Mouse (Mus musculus): Measurements from ENCODE around the gene Slain2. TPM values are rescaled to one million over a fixed set of nuclear protein-coding genes. Genes with fewer than 3 reads are reported as not detected.
"Not testable (repeated sequence)": the region's sequence is repeated elsewhere in the genome, so short reads cannot be mapped to it uniquely, and the experiment has no call there.

Slain2 gene
- polyA plus RNA-seq, 1 experiment, result 48.4 TPM

DNA sequence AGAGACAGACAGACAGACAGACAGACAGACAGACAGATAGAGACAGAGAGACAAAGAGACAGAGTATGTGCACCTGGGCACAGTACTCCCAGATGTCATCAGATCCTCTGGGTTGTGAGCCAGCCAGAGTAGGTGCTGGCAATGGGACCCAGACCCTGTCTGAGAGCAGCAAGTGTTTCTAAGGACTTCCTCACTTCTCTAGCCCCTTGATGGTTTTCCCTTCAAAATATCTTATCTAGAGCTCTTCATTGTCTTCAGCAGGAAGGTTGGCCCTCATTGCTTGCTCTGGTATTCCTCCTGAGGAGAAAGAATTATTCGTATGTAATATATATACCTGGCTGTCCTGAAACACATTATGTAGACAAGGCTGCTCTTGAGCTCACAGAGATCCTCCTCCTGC is 78.4 kb downstream of the Slain2 start:
- no peaks in the 10 kb centered on the region for H3K36me3 ChIP-seq (ENCODE audit: control insufficient read depth, insufficient read depth, low read length, poor library complexity, severe bottlenecking)
- H3K27ac ChIP-seq (ENCODE audit: insufficient read depth, low read length), result no peak overlapping the region
- H3K27me3 ChIP-seq (ENCODE audit: control insufficient read depth, insufficient read depth, low read length, poor library complexity, severe bottlenecking), result no peaks in the 10 kb centered on the region
- no peak overlapping the region for H3K9ac ChIP-seq (ENCODE audit: low read depth, poor library complexity, severe bottlenecking)
- H3K9me3 ChIP-seq (replicated peaks; ENCODE audit: control insufficient read depth, insufficient read depth, low read length, poor library complexity, severe bottlenecking), result no peaks in the 10 kb centered on the region
- no peak overlapping the region for H3K4me3 ChIP-seq (ENCODE audit: low read depth, low read length)
- no peak for TF ChIP-seq EP300 (IDR thresholded peaks at IDR 0.05; ENCODE audit: insufficient read depth, low read depth, low read length)
- TF ChIP-seq CTCF (IDR thresholded peaks at IDR 0.05; ENCODE audit: low read depth, low read length), result no peak
- no peak for TF ChIP-seq POLR2A (IDR thresholded peaks at IDR 0.05; ENCODE audit: insufficient read depth, low read length)
- no peaks in the 10 kb centered on the region for H3K4me1 ChIP-seq (ENCODE audit: control insufficient read depth, insufficient read depth, low read length)

- Histone ChIP-seq H3K4me1 (ENCODE audit: control insufficient read depth, insufficient read depth, low read length) (no peaks in the 10 kb centered on the region), H3K9ac (ENCODE audit: low read depth, poor library complexity, severe bottlenecking) (no peak overlapping the region), H3K36me3 (ENCODE audit: control insufficient read depth, insufficient read depth, low read length, poor library complexity, severe bottlenecking) (no peaks in the 10 kb centered on the region), H3K27me3 (ENCODE audit: control insufficient read depth, insufficient read depth, low read length, poor library complexity, severe bottlenecking) (no peaks in the 10 kb centered on the region), H3K27ac (ENCODE audit: insufficient read depth, low read length) (no peak overlapping the region), H3K4me3 (ENCODE audit: low read depth, low read length) (no peak overlapping the region), H3K9me3 (replicated peaks; ENCODE audit: control insufficient read depth, insufficient read depth, low read length, poor library complexity, severe bottlenecking) (no peaks in the 10 kb centered on the region)
- TF ChIP-seq POLR2A (IDR thresholded peaks at IDR 0.05; ENCODE audit: insufficient read depth, low read length), result no peak
- no peak for TF ChIP-seq EP300 (IDR thresholded peaks at IDR 0.05; ENCODE audit: insufficient read depth, low read depth, low read length)
- TF ChIP-seq CTCF (IDR thresholded peaks at IDR 0.05; ENCODE audit: low read depth, low read length), result no peak
These were observed 80.3 kb downstream of the Slain2 start for GRCm38 (mm10) chr5:72994424-72994823.

- no peaks in the 10 kb centered on the region for H3K36me3 ChIP-seq (ENCODE audit: control insufficient read depth, insufficient read depth, low read length, poor library complexity, severe bottlenecking)
- no peaks in the 10 kb centered on the region for H3K27me3 ChIP-seq (ENCODE audit: control insufficient read depth, insufficient read depth, low read length, poor library complexity, severe bottlenecking)
- H3K9ac ChIP-seq (ENCODE audit: low read depth, poor library complexity, severe bottlenecking), result no peak overlapping the region
- no peak overlapping the region for H3K4me3 ChIP-seq (ENCODE audit: low read depth, low read length)
- TF ChIP-seq EP300 (IDR thresholded peaks at IDR 0.05; ENCODE audit: insufficient read depth, low read depth, low read length) (no peak), POLR2A (IDR thresholded peaks at IDR 0.05; ENCODE audit: insufficient read depth, low read length) (no peak), CTCF (IDR thresholded peaks at IDR 0.05; ENCODE audit: low read depth, low read length) (no peak)
- H3K9me3 ChIP-seq (replicated peaks; ENCODE audit: control insufficient read depth, insufficient read depth, low read length, poor library complexity, severe bottlenecking), result no peaks in the 10 kb centered on the region
- H3K27ac ChIP-seq (ENCODE audit: insufficient read depth, low read length), result no peak overlapping the region
- H3K4me1 ChIP-seq (ENCODE audit: control insufficient read depth, insufficient read depth, low read length), result no peaks in the 10 kb centered on the region
These were observed 80.8 kb downstream of the Slain2 start for GRCm38 (mm10) chr5:72994928-72995327.

- H3K36me3 ChIP-seq (ENCODE audit: control insufficient read depth, insufficient read depth, low read length, poor library complexity, severe bottlenecking), result no peaks in the 10 kb centered on the region
- H3K4me1 ChIP-seq (ENCODE audit: control insufficient read depth, insufficient read depth, low read length), result no peaks in the 10 kb centered on the region
- no peaks in the 10 kb centered on the region for H3K27me3 ChIP-seq (ENCODE audit: control insufficient read depth, insufficient read depth, low read length, poor library complexity, severe bottlenecking)
- H3K4me3 ChIP-seq (ENCODE audit: low read depth, low read length), result no peak overlapping the region
- H3K9ac ChIP-seq (ENCODE audit: low read depth, poor library complexity, severe bottlenecking), result no peak overlapping the region
- TF ChIP-seq CTCF (IDR thresholded peaks at IDR 0.05; ENCODE audit: low read depth, low read length) (no peak), POLR2A (IDR thresholded peaks at IDR 0.05; ENCODE audit: insufficient read depth, low read length) (no peak), EP300 (IDR thresholded peaks at IDR 0.05; ENCODE audit: insufficient read depth, low read depth, low read length) (no peak)
- H3K27ac ChIP-seq (ENCODE audit: insufficient read depth, low read length), result no peak overlapping the region
- H3K9me3 ChIP-seq (replicated peaks; ENCODE audit: control insufficient read depth, insufficient read depth, low read length, poor library complexity, severe bottlenecking), result no peaks in the 10 kb centered on the region
These were observed 81.3 kb downstream of the Slain2 start for GRCm38 (mm10) chr5:72995379-72995778.

DNA sequence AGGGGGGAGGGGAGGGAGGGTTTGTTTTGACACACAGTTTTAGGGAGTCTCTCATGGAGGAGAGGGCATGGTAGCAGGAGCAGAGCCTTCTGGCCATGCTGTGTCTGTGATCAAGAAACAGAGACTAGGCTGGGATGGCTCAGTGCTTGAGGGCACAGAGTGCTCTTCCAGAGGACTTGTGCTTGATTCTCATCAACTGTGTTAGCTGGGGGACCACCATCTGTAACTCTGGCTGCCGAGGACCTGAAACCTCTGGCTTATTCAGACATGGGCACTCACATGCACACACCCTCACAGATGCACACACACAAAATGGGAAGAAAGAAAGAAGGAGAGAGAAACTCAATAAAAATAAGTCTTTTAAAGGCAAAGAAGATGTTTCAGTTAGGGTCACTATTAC is 84.4 kb downstream of the Slain2 start:
- not testable (repeated sequence) for H3K9me3 ChIP-seq (replicated peaks; ENCODE audit: control insufficient read depth, insufficient read depth, low read length, poor library complexity, severe bottlenecking); H3K27me3 ChIP-seq (ENCODE audit: control insufficient read depth, insufficient read depth, low read length, poor library complexity, severe bottlenecking); H3K4me1 ChIP-seq (ENCODE audit: control insufficient read depth, insufficient read depth, low read length); H3K9ac ChIP-seq (ENCODE audit: low read depth, poor library complexity, severe bottlenecking); H3K36me3 ChIP-seq (ENCODE audit: control insufficient read depth, insufficient read depth, low read length, poor library complexity, severe bottlenecking); H3K27ac ChIP-seq (ENCODE audit: insufficient read depth, low read length); H3K4me3 ChIP-seq (ENCODE audit: low read depth, low read length)

DNA sequence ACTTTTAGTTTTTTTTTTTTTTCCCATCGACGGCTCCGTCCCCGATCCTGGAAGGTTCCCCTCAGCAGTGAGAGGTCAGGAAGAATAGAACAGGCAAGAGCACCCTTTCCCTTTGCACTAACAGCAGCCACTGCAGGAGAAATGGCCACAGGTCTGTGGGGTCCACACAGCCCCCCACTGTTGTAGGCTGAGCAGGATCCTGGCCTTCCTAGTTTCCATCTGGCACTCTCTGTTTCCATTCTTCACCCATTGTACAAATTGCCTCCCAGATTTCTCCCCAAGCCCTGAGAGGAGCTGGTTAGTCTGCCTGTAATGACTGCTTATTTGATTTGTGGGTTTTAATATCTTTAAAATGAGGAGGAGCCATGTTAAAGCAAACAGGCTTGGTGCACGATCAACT is 89.9 kb downstream of the Slain2 start:
- Histone ChIP-seq H3K9ac (ENCODE audit: low read depth, poor library complexity, severe bottlenecking) (no peak overlapping the region), H3K27me3 (ENCODE audit: control insufficient read depth, insufficient read depth, low read length, poor library complexity, severe bottlenecking) (peaks cover 6% of the 10 kb centered on the region), H3K27ac (ENCODE audit: insufficient read depth, low read length) (no peak overlapping the region), H3K4me1 (ENCODE audit: control insufficient read depth, insufficient read depth, low read length) (no peaks in the 10 kb centered on the region), H3K36me3 (ENCODE audit: control insufficient read depth, insufficient read depth, low read length, poor library complexity, severe bottlenecking) (no peaks in the 10 kb centered on the region), H3K4me3 (ENCODE audit: low read depth, low read length) (no peak overlapping the region), H3K9me3 (replicated peaks; ENCODE audit: control insufficient read depth, insufficient read depth, low read length, poor library complexity, severe bottlenecking) (no peaks in the 10 kb centered on the region)
- TF ChIP-seq POLR2A (IDR thresholded peaks at IDR 0.05; ENCODE audit: insufficient read depth, low read length) (no peak), CTCF (IDR thresholded peaks at IDR 0.05; ENCODE audit: low read depth, low read length) (no peak), EP300 (IDR thresholded peaks at IDR 0.05; ENCODE audit: insufficient read depth, low read depth, low read length) (no peak)
